Mouse (Mus musculus): ENCODE measurements around the gene Rfwd3. TPM values are rescaled to one million over a fixed set of nuclear protein-coding genes. Genes with fewer than 3 reads are reported as not detected.
"Not testable (repeated sequence)": the region's sequence is repeated elsewhere in the genome, so short reads cannot be mapped to it uniquely, and the experiment has no call there.

The Rfwd3 gene
- polyA plus RNA-seq (2016; fragmentation: Nextera tagmentation; extraction: Ambion mirVana): 95.2 and 98.9 TPM in 2 replicates

DNA sequence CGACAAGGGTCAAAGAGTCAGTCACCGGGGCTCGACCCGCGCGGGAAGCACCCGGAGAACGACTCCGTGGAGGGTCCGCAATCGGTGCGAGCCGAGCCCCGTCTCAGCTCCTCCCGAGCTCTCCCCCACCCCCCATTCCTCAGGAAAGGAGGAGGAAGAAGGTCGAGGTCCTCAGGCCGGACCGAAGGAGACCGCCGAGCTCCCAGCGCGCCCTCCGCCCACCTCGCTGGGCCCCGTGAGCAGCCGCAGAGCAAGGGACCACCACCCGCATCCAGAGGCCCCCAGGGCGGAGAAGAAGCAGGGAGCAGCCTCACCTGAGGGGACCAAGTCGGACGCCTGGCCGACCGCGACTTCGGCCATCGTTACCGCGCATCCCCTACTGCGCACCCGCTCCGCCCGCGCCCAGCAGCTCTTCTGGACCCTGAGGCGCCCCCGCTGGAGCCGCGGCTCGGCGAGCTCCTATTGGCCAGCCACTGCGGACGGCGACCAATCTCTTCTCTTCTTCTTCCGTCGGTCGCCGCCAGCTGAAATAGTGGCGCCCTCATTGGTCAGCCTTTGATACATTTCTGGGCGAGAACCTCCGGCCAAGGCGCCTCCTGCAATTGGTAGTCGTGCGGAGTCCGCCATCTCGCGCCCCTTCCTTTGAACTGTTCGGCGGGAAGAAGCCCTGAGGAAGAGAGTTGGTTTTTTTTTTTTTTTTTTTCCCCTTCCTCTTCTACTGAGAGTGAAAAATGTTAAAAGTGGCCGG lies at the start of gene Rfwd3:
Gene Rfwd3 (minus strand): TSS at position 402 of the 748 bp plus-strand sequence.
- peak within 1 kb of the TSS; percentile 97 for H3K27ac ChIP-seq (replicated peaks)
- no peaks in the 10 kb centered on the region for H3K27me3 ChIP-seq (ENCODE audit: low read depth, poor library complexity, severe bottlenecking)
- WGBS: under 1% methylated on average over 67 of the region's 67 CpGs
- no peaks in the 10 kb centered on the region for H3K9me3 ChIP-seq (replicated peaks)
- H3K4me3 ChIP-seq: peak within 1 kb of the TSS; percentile 89
- H3K36me3 ChIP-seq: peaks cover 20% of the 10 kb centered on the region
- DNase-seq (ENCODE audit: low spot score): peak; percentile 98
- H3K4me1 ChIP-seq: peaks cover 16% of the 10 kb centered on the region

DNA sequence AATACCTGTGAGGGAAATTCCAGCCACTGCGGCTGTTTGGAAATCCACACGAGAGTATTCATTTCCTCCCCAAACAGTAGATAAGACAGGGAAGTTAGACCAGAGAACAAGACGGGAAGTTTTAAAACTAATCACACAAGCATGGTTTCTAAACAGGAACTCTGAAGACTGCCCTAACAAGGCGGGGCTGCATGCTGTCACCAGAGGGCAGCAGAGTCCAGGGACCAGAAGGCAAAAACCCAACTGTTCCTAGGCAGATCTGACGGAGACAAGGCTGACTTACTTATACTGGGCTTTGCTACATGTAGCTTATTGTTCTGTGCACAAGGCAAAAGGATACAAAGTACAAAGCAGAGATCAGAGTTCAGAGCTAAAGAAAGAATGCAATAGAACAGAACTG lies 43.2 kb upstream of the Rfwd3 start:
- no peaks in the 10 kb centered on the region for H3K9me3 ChIP-seq (replicated peaks)
- WGBS: 20% methylated on average over 5 of the region's 5 CpGs
- H3K36me3 ChIP-seq: no peaks in the 10 kb centered on the region
- no peak overlapping the region for H3K27ac ChIP-seq (replicated peaks)
- DNase-seq (ENCODE audit: low spot score): peak; percentile 70
- peaks cover 22% of the 10 kb centered on the region for H3K27me3 ChIP-seq (ENCODE audit: low read depth, poor library complexity, severe bottlenecking)
- H3K4me1 ChIP-seq: peaks cover 3% of the 10 kb centered on the region; the same call in 1 of the 2 replicates
- no peak overlapping the region for H3K4me3 ChIP-seq

DNA sequence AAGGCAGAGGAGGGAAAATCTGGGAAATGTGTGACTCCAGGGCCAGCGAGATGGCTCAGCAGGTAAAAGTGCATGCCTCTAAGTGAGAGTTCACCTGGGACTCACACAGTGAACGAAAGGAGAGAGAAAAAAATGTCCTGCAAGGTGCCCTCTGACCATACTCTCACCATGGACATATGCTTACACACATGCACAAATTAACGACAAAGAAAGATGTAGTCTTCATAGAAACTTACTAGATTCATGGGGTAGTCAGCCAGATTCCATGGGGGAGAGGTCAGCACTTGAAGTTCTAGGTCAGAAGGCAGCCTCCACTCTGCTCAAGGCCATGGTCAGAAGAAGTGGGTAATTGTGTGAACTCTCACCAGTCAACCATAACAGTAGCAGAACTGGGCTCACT lies 40.2 kb upstream of the Rfwd3 start:
- Histone ChIP-seq H3K4me3 (no peak overlapping the region), H3K9me3 (replicated peaks) (no peaks in the 10 kb centered on the region), H3K27me3 (ENCODE audit: low read depth, poor library complexity, severe bottlenecking) (peaks cover 45% of the 10 kb centered on the region), H3K27ac (replicated peaks) (no peak overlapping the region), H3K4me1 (peaks cover 12% of the 10 kb centered on the region), H3K36me3 (no peaks in the 10 kb centered on the region)
- no peak for DNase-seq (ENCODE audit: low spot score)
- WGBS: 77% methylated on average over 3 of the region's 3 CpGs

DNA sequence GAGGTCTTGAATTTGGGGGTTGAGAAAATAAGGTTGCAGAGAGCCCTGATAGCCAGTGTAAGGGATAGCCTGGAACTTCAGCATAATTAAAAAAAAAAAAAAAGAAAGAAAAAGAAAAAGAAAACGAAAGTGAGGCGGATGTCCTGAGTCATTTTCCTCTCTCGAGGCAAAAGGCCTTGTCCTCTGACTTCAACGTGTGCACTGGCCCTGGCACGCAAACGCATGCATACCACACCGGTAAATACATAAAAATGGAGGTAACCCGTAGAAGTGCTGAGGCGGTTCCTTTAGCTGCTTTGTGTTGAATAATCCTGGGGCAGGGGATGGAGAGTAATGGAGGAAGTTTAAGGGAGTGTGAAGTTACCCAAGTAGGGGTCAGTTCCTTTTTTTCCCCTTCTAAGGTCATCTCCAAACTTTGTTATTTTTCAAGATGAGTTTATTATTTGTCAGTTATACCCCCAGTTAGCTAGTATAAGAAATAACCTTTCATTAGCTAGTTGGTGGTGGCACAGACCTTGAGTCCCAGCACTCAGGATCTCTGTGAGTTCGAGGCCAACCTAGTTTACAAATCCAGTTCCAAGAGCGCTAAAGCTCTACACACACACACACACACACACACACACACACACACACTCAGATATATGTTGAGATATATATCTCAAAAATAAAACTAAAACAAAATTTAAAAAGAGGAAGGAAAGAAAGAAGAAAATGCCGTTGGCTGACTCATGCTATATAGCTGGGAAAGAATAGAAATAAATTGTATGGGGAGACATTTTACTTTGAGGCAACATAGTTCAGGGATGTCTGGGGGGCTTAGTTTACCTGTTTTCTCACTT lies 38.6 kb upstream of the Rfwd3 start:
- WGBS: 50% methylated on average over 12 of the region's 12 CpGs
- peaks cover 45% of the 10 kb centered on the region for H3K27me3 ChIP-seq (ENCODE audit: low read depth, poor library complexity, severe bottlenecking)

DNA sequence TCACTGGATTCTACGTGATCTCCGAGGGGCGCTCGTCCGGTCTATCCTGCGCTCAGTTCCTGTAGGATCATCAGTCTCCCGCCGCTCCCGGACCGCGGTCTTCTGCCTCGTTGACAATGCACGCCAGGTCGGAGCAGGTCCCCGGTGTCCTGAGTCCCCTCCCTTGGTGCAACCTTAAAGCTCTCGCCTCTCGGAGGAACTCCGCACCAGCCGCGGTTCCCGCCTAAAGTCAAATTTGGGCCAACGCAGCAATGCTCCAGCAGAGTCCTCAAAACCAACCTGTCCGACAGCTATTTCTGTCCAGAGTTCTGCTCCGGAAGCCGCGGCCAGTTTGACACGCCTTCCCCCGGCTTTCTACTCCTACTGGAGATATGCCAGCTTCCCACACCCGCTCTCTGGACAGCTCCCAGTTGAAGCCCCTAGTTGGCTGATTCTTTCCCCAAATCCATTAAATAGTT lies 37.9 kb upstream of the Rfwd3 start, which contains the start of gene Mlkl:
Gene Mlkl (minus strand): TSS at position 288 of the 458 bp plus-strand sequence.
- H3K27ac ChIP-seq (replicated peaks): 0 out of 2 replicates have a peak within 1 kb of the TSS, but pooled peaks have one; percentile 2
- no peaks in the 10 kb centered on the region for H3K9me3 ChIP-seq (replicated peaks)
- no peaks in the 10 kb centered on the region for H3K36me3 ChIP-seq
- under 1% methylated on average over 29 of the region's 29 CpGs for WGBS
- DNase-seq (ENCODE audit: low spot score): peak; percentile 51
- peaks cover 12% of the 10 kb centered on the region for H3K4me1 ChIP-seq
- H3K4me3 ChIP-seq: peak within 1 kb of the TSS; percentile 54
- peaks cover 45% of the 10 kb centered on the region for H3K27me3 ChIP-seq (ENCODE audit: low read depth, poor library complexity, severe bottlenecking)

More for the DNA sequence above, 38.6 kb upstream of the Rfwd3 start:
- peak overlapping the region; percentile 54 for H3K4me3 ChIP-seq
- H3K4me1 ChIP-seq: peaks cover 12% of the 10 kb centered on the region
- no peaks in the 10 kb centered on the region for H3K36me3 ChIP-seq
- no peak overlapping the region for H3K27ac ChIP-seq (replicated peaks)
- H3K9me3 ChIP-seq (replicated peaks): no peaks in the 10 kb centered on the region
- DNase-seq (ENCODE audit: low spot score): no peak

DNA sequence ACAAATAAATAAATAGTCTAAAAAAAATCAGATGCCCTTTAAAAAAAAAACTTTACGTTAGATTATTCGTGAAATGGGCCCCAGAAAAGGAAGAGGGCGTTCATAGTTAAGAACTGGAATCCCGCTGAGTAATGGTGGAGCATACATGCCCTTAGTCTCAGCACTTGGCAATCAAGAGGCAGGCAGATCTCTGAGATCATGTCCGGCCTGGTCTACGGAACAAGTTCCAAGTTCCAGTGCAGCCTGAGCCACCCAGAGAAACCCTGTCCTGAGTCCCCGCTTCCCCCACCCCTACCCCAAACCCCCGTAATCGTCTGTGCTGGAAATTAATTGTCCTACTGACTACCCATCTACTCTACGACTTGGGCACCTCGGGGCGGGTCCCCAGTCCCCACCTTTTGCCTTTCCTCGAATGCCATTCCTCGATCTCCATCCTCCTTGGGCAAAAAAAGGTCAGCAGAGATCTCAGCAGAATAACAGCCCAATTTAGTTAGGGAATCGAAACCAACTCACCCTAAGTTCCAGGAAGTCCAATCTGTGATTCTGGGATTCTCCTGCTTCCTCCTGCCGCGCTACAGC lies 37.4 kb upstream of the Rfwd3 start:
- H3K4me3 ChIP-seq: peak overlapping the region; percentile 54
- WGBS: 32% methylated on average over 17 of the region's 17 CpGs

DNA sequence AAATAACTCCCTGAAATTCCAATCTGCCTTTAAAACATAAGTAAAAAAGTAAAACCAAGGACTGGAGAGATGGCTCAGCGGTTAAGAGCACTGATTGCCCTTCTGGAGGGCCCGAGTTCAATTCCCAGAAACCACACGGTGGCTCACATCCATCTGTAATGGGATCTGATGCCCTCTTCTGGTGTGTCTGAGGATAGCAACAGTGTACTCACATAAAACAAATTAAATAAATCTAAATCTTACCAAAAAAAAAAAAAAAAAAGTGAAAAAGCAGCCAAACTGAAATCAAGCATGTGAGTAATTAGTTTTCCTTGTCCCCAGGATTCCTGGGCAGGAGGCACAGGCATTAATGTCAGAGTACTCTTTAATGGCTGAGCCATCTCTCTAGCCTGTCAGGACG lies 36.7 kb upstream of the Rfwd3 start:
- DNase-seq (ENCODE audit: low spot score): no peak
- Histone ChIP-seq H3K9me3 (replicated peaks) (no peaks in the 10 kb centered on the region), H3K27me3 (ENCODE audit: low read depth, poor library complexity, severe bottlenecking) (peaks cover 45% of the 10 kb centered on the region), H3K4me1 (peaks cover 12% of the 10 kb centered on the region), H3K27ac (replicated peaks) (no peak overlapping the region), H3K4me3 (no peak overlapping the region), H3K36me3 (no peaks in the 10 kb centered on the region)
- WGBS: 83% methylated on average over 4 of the region's 4 CpGs

More for the DNA sequence above, 37.4 kb upstream of the Rfwd3 start:
- H3K27me3 ChIP-seq (ENCODE audit: low read depth, poor library complexity, severe bottlenecking): peaks cover 45% of the 10 kb centered on the region
- H3K4me1 ChIP-seq: peaks cover 12% of the 10 kb centered on the region
- H3K27ac ChIP-seq (replicated peaks): no peak overlapping the region
- H3K36me3 ChIP-seq: no peaks in the 10 kb centered on the region
- no peaks in the 10 kb centered on the region for H3K9me3 ChIP-seq (replicated peaks)
- DNase-seq (ENCODE audit: low spot score): no peak

DNA sequence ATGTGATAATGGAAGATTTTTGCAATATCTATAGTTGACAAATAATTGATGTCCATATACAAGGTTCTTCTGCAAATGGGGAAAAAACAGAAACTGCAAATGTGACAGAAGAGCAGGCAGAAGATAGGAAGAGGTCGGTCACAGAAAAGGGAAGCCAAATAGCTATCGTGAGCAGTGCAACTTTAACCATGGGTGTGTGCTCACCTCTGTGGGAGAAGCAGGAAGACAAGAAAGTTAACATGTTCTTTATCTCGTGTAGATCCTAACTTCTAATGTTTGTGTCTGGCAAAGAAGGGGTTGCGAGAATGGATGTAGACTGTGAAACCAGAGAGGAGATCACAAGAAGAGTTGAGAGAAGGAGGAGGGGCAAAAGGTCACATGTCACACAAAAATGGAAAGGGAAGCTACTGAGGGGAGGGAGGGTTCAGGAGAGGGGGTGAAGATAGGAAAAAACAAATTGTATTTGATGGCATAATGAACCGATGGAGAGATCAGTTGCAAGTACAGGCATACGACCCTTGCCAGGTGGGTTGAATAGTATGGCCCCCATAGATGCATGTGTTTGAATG lies 25.3 kb upstream of the Rfwd3 start:
- Histone ChIP-seq H3K4me1 (no peaks in the 10 kb centered on the region), H3K4me3 (no peak overlapping the region), H3K27ac (replicated peaks) (no peak overlapping the region), H3K27me3 (ENCODE audit: low read depth, poor library complexity, severe bottlenecking) (no peaks in the 10 kb centered on the region), H3K9me3 (replicated peaks) (no peaks in the 10 kb centered on the region), H3K36me3 (no peaks in the 10 kb centered on the region)
- no peak for DNase-seq (ENCODE audit: low spot score)
- 85% methylated on average over 6 of the region's 6 CpGs for WGBS

DNA sequence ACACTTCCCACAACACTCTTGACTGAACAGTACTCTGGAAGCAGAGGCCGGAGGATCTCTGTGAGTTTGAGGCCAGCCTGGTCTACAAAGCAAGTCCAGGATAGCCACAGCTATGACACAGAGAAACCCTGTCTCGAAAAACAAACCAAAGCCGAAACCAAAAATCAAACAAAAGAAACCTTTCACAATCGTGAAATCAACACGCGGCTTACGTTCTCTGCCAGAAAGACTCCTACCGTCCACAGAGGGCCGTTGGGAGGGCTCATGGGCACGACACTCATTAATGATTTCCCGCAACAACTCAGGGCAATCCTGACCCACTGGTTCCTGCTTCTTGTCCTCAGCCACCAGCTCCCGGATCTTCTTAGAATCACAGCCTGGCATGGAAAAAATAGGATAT lies 14.7 kb upstream of the Rfwd3 start:
- Histone ChIP-seq H3K27me3 (ENCODE audit: low read depth, poor library complexity, severe bottlenecking) (no peaks in the 10 kb centered on the region), H3K9me3 (replicated peaks) (no peaks in the 10 kb centered on the region), H3K4me3 (no peak overlapping the region), H3K36me3 (no peaks in the 10 kb centered on the region), H3K4me1 (no peaks in the 10 kb centered on the region), H3K27ac (replicated peaks) (no peak overlapping the region)
- WGBS: 89% methylated on average over 12 of the region's 12 CpGs
- DNase-seq (ENCODE audit: low spot score): no peak

DNA sequence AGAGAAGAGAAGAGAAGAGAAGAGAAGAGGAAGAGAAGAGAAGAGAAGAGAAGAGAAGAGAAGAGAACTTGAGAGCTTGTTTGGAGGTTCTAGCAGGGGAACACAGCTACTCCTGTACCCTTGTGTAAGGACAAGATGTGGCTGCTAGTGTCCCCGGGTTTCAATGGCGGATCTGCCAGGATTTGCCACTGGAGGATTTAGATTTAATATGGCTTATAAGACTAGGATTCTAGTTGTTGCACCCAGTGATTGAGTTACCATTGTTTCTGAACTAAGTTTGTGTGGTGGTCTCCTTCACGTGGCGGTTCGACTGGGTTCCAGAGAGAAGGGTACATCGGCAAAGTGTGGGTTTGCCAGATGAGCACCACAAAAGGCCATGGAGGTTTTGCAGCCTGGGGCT lies 13.9 kb upstream of the Rfwd3 start:
- not testable (repeated sequence) for H3K4me3 ChIP-seq; H3K27me3 ChIP-seq (ENCODE audit: low read depth, poor library complexity, severe bottlenecking); H3K36me3 ChIP-seq; H3K4me1 ChIP-seq; H3K27ac ChIP-seq (replicated peaks); DNase-seq (ENCODE audit: low spot score); H3K9me3 ChIP-seq (replicated peaks)
- WGBS: 93% methylated on average over 6 of the region's 6 CpGs

DNA sequence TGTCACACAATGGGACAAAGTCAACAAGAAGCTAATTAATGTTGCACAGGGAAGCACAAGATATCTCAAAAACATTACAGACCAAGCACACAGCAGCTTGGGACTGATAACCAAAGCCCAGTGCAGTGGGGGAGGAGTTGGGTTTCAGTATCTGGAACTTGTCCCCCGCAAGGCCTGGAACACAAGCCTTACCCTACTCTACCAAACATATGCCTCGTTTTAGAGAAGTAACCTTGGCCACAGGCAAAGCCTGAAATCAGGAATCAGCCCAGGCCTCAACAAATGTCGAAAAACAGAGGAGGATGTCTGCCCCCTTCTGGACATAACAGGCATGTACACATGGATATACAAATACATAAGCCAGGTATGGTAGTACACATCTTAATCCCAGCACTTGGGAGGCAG lies 12.7 kb upstream of the Rfwd3 start:
- no peaks in the 10 kb centered on the region for H3K36me3 ChIP-seq

DNA sequence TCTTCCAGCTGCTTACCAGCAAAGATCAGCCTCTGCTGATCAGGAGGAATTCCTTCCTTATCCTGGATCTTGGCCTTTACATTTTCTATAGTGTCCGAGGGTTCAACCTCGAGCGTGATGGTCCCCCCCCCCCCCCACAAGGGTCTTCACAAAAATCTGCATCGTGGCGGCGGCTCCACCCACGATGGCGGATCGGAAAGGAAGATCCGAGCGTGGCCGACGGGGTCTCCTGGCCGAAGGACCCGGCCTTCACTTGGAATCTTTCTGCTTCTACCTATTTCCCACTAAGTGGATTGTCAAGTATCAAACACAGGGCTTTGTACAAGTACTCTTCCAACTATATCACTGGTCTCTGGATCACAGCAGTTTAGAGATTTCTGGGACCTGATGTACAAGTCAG lies 10.0 kb upstream of the Rfwd3 start:
- H3K9me3 ChIP-seq (replicated peaks); H3K27ac ChIP-seq (replicated peaks); H3K4me3 ChIP-seq; H3K27me3 ChIP-seq (ENCODE audit: low read depth, poor library complexity, severe bottlenecking); H3K4me1 ChIP-seq; DNase-seq (ENCODE audit: low spot score); H3K36me3 ChIP-seq: not testable (repeated sequence)
- 94% methylated on average over 15 of the region's 15 CpGs for WGBS

More for the DNA sequence above, 12.7 kb upstream of the Rfwd3 start:
- Histone ChIP-seq H3K9me3 (replicated peaks) (no peaks in the 10 kb centered on the region), H3K4me3 (no peak overlapping the region), H3K27me3 (ENCODE audit: low read depth, poor library complexity, severe bottlenecking) (no peaks in the 10 kb centered on the region), H3K27ac (replicated peaks) (no peak overlapping the region), H3K4me1 (no peaks in the 10 kb centered on the region)
- DNase-seq (ENCODE audit: low spot score): no peak
- WGBS: 86% methylated on average over 3 of the region's 3 CpGs
